Comparison of ENCODE assay signal across 8 mouse cellular contexts in the genomic region with DNA sequence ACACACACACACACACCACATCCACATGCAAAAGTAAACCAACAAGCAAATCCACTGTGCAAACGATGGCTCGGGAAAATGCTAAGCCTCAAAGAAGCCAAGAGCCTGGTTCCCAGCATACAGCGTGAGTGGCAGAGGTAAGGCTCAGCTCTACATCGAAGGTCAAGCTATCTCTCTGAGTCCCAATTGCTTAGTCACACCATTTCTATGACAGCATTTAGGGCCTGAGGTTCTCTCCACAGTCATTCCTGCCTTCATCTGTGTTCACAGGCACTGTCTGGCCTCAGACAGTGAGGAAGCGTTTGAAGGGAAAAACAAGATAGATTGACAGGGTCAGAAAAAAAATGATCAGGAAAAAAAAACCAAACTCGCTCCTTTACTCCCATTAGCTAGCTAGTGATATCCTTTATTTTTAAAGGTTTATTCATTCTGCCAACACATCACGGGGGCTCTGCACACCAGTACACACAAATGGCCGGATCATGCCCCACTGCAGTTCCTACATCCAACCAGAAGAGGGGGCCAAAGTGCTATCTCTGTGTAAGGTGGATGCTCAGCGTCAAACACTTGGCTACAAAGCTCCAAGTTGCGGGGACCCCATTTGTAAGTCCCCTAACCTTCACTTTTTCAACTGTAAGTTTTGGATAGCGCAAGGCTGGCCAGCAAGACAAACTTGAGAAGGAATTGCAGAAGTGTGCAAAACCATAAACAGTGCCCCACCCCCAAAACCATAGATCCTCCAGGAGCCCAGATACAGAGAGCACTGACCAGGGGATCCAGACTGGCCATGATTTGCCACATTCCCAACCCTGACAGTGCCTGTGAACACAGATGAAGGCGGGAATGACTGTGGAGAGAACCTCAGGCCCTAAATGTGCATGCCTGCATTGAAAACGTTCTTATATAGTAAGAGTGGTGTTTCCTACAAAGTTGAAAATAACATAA.
DNase-seq lines count a peak whose midpoint lies in the region; ATAC-seq lines count a peak whose summit lies in the region.

No protein-coding gene starts in this region.

- WGBS in forebrain, embryonic 12.5 days: 42% methylated on average over 13 of the region's 13 CpGs
- 46% methylated on average over 13 of the region's 13 CpGs for WGBS in neural tube, embryonic 15.5 days

- no peak overlapping the region for H3K27ac ChIP-seq in forebrain, embryonic 12.5 days
- no peak overlapping the region for H3K27ac ChIP-seq in neural tube, embryonic 15.5 days (replicated peaks)

- H3K36me3 ChIP-seq in forebrain, embryonic 12.5 days (replicated peaks): no peaks in the 10 kb centered on the region
- H3K36me3 ChIP-seq in neural tube, embryonic 15.5 days: no peaks in the 10 kb centered on the region

- H3K4me3 ChIP-seq in forebrain, embryonic 12.5 days (replicated peaks): no peak overlapping the region
- no peak overlapping the region for H3K4me3 ChIP-seq in neural tube, embryonic 15.5 days (replicated peaks)

- H3K9ac ChIP-seq in forebrain, embryonic 12.5 days: no peak overlapping the region
- no peak overlapping the region for H3K9ac ChIP-seq in neural tube, embryonic 15.5 days (replicated peaks)

- no peaks in the 10 kb centered on the region for H3K9me3 ChIP-seq in forebrain, embryonic 12.5 days
- no peaks in the 10 kb centered on the region for H3K9me3 ChIP-seq in neural tube, embryonic 15.5 days (replicated peaks)

- no peaks in the 10 kb centered on the region for H3K4me1 ChIP-seq in forebrain, embryonic 12.5 days
- H3K4me1 ChIP-seq in neural tube, embryonic 15.5 days: 0 out of 2 replicates have a peak, but pooled peaks cover 5% of the 10 kb centered on the region

- DNase-seq in CD8-positive naive resting alpha-beta T cell, adult 2 months (ENCODE audit: low read depth in 2 of 2, low spot score in 2 of 2): peak; percentile 77 to 85
- DNase-seq in c-Kit-positive CD71-negative TER-119-negative erythroid progenitor cells, embryonic 14.5 days (ENCODE audit: low read depth): peak; percentile 76
- peak; percentile 36 for DNase-seq in heart, postnatal 25 days (ENCODE audit: low spot score)
- peak; percentile 73 to 91 for DNase-seq in layer of hippocampus, adult 18-20 months (ENCODE audit: low spot score in 2 of 2)
- peak; percentile 73 to 79 for DNase-seq in lung, adult 18-20 months
- peak; percentile 87 for DNase-seq in testis, postnatal 10 days (ENCODE audit: low spot score)

- H3K4me2 ChIP-seq in forebrain, embryonic 12.5 days: no peak overlapping the region
- no peak overlapping the region for H3K4me2 ChIP-seq in neural tube, embryonic 15.5 days

- ATAC-seq in forebrain, embryonic 12.5 days (ENCODE audit: low FRiP score): peak; percentile 72; the same call in 1 of the 2 replicates
- ATAC-seq in neural tube, embryonic 15.5 days (ENCODE audit: low FRiP score): peak; percentile 80

- H3K27me3 ChIP-seq in forebrain, embryonic 12.5 days: no peaks in the 10 kb centered on the region
- H3K27me3 ChIP-seq in neural tube, embryonic 15.5 days (replicated peaks): no peaks in the 10 kb centered on the region

- intact Hi-C loops in heart, postnatal 25 days (cut with DNase I): loop anchor here (1.0 to 5.0 kb wide), 3 partner anchors 164 to 368 kb away; no protein-coding TSS in a partner anchor

Comparison
In these comparisons a context has a peak if more than half of its experiments do, and no peak if none do; other contexts are left out.
1. DNase-seq: peak in every context shown above with its lines; median percentile 87 in testis, postnatal 10 days; 82 in layer of hippocampus, adult 18-20 months; 81 in CD8-positive naive resting alpha-beta T cell, adult 2 months; 76 in c-Kit-positive CD71-negative TER-119-negative erythroid progenitor cells, embryonic 14.5 days; 76 in lung, adult 18-20 months; 36 in heart, postnatal 25 days.